Mouse (Mus musculus) megakaryocyte progenitor cell, adult 5-6 weeks (primary cell): ENCODE data around the gene Dusp8. TPM values are rescaled to one million over a fixed set of nuclear protein-coding genes. Genes with fewer than 3 reads are reported as not detected.
"Not testable (repeated sequence)": the region's sequence is repeated elsewhere in the genome, so short reads cannot be mapped to it uniquely, and the experiment has no call there.

Experiments used
- ATAC-seq: replicated peaks from 2 replicates; pipeline ENCODE4 v1.8.0; 2016; ENCODE audit warnings: mild to moderate bottlenecking, moderate TSS enrichment, inconsistent platforms; ENCODE audit not compliant: poor library complexity
- total RNA-seq, 2 experiments: library from RNA; stranded (forward) in 1 of 2; stranded (reverse) in 1 of 2; fragments of 157-497, 149-512 nt in 1 of 2; fragments of 200-1000 nt in 1 of 2; gene quantifications; 2 replicates each; pipeline versions ENCODE4 v1.2.3 to v1.2.4; 2015 to 2017

Dusp8 gene
- total RNA-seq (2015), result 0.12 TPM in 1 of 2 replicates, not detected in the other
- total RNA-seq (2017), result not detected in 2 replicates

DNA sequence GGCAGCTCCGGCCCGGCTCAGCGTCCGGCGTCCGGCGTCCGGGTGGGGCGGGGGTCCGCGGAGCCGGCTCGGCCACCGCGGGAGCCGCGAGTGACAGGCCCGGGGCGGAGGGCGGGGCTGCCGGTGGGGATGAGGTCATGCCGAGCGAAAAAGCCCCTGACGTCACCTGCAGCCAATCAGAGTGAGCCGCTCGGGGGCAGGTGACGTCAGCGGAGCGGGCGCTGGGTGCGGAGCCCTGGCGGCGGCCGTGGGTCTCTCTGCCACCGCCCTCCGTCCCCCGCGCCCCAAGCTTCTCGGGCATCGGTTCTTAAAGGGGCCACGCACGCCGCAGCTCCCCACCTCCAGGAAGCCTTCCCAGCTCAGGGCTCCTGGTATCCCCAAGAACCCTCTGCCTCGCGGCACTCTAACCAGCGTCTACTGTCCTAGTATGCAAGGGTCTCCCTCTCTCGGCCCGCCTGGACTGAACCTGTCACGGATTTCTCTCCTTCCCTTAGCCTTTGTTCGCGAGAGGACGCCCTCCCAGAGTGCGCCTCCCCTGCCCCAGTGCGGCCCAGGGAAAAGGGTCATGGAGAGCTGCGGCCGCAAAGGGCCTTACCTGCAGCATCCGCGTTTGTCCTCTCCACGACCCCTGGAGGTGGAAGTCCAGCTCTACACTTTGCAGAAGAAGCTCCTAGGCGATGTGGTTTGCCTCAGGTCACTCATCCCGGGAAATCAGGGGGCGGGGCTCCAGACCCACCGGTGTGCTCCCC lies at the start of gene Dusp8:
TSS of gene Dusp8 (minus strand) at position 661 of the 749 bp plus-strand sequence.
- peak; percentile 75 for ATAC-seq

DNA sequence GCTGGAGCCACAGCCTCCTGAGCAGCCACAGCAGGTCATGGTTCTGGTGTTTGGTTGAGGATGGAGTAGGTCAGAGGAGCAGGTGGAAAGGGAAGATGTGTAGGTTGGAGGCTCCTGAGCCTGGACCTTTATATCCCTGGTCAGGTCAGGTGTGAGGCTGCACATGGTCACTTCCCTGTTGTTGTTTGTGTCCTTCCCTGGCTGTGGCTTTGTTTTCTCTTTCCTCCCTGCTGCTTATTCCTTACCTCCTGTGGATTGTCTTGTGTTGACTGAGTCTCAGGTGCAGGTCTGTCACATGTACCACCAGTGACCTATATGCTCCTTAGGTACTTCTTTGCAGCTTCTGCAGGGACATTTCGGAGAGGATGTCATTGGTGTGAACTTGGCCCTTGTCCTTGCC lies 48.9 kb upstream of the Dusp8 start, which contains the start of gene Gm45337:
TSS of gene Gm45337 (minus strand) at position 101 of the 400 bp plus-strand sequence.
- ATAC-seq, result no peak

DNA sequence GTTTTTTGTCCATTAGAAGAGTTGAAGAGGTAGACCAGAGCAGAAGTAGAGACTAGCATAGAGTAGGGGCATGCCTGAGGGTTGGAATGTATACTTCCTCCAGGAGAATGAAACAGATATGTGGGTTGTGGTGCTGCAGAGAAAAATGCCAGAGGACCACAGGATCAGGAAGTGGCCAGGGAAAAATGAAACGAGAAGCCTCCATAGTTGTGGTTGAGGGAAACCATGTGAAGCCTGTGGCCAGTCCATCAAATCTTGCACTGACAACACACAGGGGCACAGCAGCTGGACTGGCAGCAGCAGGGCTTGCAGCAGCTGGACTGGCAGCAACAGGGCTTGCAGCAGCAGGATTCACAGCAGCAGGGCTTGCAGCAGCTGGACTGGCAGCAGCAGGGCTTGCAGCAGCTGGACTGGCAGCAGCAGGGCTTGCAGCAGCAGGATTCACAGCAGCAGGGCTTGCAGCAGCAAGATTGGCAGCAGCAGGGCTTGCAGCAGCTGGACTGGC lies 47.9 kb upstream of the Dusp8 start:
- ATAC-seq, result peak; percentile 29; the same call in 1 of the 2 replicates

DNA sequence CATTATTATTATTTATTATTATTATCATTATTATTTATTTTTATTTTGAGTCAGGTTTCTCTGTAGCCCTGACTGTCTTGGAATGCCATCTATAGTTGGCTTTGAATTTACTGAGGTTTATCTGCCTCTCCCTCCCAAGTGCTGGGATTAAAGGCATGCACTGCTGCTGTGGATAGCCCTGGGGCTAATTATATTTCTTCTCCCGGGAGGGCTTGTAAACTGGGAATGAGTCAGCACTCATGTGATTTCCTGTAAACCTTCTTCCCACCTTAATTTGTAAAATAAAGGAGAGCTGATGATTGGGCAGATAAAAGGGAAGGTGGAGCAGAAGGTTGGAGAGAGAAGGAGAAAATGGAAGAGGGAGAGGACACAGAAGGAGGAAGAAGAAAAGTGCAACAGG lies 45.1 kb upstream of the Dusp8 start:
- ATAC-seq, result no peak

DNA sequence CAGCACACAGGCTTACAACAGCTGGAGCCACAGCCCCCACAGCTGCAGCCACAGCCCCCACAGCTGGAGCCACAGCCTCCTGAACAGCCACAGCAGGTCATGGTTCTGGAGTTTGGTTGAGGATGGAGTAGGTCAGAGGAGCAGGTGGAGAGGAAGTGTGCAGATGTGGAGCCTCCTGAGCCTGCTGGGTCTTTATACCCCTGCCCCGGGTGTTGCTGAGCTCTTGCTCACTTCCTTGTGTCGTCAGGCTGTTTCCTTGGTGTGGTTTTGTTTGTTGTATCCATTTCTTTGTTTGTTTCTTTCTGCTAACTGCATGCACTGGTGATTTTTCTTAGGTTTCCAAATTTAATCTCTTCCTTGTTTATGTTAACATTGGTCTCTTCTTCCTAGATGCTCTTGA lies 40.3 kb upstream of the Dusp8 start, which contains the start of gene Gm39115:
TSS of gene Gm39115 (minus strand) at position 101 of the 400 bp plus-strand sequence.
- ATAC-seq, result not testable (repeated sequence)

DNA sequence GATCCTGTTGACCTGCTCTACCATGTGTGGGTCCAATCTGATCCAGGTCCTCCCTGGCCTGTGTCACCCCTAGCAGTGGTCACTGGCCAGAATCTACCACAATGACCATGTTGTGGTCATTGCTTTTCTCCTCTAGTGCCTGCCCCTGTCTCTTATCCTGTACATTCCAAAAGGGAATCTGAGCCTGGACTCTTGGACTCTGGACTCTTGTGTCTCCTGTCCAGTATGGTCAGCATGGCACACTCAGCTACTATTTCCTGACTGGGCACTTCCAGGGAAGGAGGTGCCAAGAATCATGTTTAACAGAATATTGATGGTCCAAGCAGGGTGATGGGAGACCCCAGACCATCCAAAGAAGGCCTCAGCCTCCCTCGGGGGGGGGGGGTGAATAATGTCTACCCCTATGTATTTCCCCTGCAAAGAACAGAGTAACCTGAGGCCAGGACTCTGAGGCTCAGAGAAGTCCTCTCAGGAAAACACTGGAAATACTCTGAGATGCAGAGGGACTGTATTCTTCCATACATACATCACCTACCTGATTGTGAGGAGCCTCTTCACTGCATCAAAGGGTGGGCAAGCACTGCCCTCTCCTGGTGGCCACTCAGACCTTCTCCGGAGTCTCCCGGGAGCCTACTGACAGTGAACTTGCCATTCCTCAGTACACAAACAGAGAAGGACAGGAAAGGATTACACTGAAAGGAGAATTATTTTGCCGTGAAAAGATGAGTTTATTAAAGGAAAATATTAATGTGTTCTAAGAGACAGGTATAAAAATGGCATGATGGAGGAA lies 38.8 kb upstream of the Dusp8 start:
- ATAC-seq, result no peak

GRCm38 (mm10) chr7:142128843-142129242 lies 33.2 kb upstream of the Dusp8 start:
- ATAC-seq, result no peak

DNA sequence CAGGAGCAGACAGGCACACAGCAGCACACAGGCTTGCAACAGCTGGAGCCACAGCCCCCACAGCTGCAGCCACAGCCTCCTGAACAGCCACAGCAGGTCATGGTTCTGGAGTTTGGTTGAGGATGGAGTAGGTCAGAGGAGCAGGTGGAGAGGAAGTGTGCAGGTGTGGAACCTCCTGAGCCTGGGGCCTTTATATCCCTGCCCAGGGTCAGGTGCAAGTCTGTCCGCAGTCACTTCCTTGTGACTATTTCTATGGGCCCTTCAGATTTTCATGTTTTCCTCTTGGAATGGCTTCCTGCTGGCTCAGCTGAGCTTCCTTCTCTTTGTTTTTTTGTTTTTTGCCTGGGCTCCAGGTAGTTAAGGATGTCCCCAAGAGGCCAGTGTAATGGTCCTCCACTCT lies 25.0 kb upstream of the Dusp8 start, which contains the start of gene Gm45618:
TSS of gene Gm45618 (minus strand) at position 101 of the 400 bp plus-strand sequence.
- not testable (repeated sequence) for ATAC-seq

DNA sequence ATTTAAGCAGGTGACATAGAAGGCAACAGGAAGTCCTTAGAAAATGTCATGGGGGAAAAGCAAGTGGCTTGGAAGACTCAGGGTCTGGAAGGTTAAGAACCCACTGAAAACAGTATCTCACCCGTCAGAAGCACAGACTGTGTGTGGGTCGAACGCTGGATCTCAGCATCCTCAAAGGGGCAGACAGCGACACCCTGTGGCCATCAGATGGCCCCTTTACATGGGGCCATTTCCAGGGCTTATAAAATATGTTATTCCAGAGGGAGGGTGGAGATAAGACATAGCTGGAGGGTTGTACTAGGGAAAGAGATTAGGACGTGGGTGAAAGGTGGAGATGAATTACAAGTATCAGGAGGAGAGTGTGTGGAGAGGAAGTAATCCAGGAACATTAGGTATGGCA lies 24.0 kb upstream of the Dusp8 start:
- peak; percentile 64 for ATAC-seq

DNA sequence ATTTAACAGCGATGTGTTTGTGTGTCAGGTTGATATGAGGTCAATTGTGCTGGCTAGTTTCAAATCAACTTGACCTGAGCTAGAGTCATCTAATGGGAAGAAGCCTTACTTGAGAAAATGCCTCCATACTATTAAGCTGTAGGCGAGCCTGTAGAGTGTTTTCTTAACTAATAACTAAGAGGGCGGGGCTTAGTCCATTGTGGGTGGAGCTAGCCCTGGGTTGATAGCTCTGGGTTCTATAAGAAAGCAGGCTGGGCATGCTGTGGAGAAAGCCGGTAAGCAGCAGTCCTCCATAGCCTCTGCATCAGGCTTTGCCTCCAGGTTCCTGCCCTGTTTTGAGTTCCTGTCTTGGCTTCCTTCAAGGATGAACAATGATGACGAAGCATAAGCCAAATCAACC lies 9.1 kb upstream of the Dusp8 start:
- ATAC-seq, result no peak

- ATAC-seq, result peak; percentile 82
Measured at GRCm38 (mm10) chr7:142097776-142098175, 2.1 kb upstream of the Dusp8 start.

- no peak for ATAC-seq
Measured at GRCm38 (mm10) chr7:142096701-142097100, 1.1 kb upstream of the Dusp8 start.

DNA sequence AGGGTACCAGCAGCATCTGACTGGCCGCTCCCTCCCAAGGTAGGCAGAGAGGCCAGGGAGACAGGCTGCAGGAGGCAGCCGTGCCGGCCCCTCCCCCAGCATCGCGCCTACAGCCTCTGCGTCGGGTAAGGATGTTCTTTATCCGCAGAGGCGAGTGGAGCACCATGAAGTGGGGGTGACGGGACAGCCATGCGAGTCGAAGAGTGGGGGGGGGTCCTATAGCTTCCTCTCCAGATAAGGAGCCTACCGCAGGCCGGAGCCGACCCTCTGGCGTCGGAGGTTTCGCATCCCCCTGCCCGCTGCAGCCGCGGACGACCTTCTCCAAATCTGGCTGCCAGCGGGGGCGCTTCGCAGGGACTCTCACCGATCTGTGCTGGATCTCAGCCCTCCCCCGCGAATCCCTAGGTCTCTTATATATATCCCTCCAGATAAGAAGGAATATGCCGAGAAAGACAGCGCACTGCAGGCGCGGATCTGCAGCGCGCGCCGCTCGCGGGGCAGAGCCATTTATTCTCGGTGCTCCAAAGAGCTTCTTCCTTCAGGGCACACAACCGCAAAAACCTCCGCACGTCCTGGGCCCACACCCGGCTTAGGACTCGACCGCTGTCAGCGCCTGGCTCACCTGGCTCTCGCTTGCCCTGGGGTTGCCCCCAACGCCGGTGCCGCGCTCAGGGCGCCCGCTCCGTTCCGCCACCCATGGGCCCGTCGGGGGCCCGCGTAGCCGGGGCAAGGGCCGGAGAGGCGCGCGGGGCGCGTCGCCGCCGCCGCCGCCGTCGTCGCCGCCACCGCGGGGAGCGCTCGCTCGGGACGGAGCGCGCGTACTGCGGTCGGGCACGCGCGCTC lies 1.1 kb downstream of the Dusp8 start:
- ATAC-seq, result no peak

DNA sequence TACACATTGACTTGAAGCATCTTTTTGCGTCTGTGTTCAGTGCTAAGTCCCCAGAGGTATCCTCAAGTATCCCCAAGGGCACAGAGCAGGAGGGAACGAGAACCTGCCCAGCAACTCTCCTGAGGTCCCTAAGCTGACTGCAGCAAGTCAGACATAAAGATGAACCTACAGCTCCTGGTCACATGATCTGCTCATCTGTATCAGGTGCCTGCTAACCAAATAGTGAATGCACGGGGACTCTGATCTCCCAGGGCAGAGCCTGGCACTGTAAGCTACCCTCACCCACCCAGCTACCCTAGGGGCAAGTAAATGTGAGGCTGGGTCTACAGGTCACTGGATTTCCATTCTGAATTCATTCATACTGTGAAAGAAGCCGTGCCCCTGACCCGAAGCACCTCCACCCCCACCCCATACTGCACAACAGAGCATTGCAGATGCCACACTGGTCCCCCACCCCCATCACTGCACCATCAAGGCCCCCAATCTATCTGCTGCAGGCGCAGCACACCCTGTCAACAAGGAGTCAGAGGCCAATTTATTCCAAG lies 1.9 kb downstream of the Dusp8 start:
- ATAC-seq, result no peak

DNA sequence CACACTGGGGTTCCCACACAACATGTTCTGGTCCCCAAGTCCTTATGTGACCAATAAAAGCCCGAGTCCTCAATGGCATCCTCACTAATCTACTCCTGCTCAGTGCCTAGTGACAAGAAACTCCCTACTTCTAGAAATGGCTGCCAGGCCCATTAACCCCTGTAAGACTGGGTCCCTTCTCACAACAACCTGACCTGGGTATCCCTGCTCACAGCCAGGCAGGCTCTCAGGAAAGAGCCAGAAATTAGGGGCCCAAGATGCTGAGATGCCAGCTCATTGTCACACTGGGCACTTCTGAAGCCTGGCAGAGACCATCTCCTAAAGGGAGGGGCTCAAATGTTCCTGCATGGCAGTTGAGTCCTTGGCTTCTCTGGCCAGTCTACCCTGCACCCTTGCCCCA lies 2.7 kb downstream of the Dusp8 start:
- ATAC-seq, result no peak

DNA sequence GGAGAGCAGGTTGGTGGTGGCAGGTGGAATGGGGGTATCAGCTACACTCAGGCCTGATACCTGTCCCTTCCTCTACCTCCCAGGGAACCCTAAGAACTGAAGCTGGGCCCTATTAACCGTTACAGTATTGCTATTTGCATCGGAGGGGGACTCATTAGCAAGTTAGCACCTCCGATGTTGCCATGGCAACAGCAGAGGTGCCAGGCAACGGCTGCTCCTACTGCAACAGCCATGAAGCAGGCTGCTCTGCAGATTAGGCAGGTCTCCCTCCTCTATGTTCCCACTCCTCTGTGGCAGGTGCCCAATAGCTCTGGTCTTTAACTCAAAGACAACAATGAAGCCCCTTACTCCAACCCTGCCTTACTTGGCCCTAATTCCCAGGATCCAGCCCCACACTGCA lies 3.8 kb downstream of the Dusp8 start:
- no peak for ATAC-seq

- no peak for ATAC-seq
Measured at GRCm38 (mm10) chr7:142089648-142090447, 5.8 kb downstream of the Dusp8 start.

GRCm38 (mm10) chr7:142088886-142089285 lies 6.8 kb downstream of the Dusp8 start:
- 0 out of 2 replicates have a peak, but pooled peaks have one; percentile 9 for ATAC-seq

DNA sequence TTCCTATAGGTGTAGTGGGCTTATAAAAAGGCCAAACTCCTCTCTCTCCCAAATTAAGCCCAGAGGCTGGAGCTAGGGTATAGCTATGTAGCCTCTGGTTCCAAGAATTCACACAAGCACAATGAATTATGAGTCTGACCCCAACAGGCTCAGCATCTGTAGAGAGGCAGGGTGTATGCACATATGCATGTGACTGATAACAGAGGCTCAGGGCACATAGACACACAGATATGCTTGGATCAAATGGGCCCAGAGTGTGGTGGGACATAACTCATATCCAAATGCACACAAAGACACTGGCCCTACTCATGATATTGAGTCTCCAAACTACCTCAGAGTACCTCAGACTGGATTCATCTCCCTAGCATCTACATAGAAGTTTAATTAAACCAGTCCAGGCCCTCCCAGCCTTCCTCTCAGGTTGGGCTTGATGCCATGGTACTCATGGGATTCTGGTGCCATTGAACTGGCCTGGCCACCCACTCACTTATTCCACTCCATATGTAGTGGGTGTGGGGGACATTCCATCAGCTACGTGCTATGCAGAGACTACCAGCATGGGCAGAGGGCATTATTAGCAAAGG lies 8.5 kb downstream of the Dusp8 start:
- ATAC-seq, result peak; percentile 86
